Mouse (Mus musculus) limb, embryonic 13.5 days (tissue): ENCODE measurements around the gene Crat. TPM values are rescaled to one million over a fixed set of nuclear protein-coding genes. Genes with fewer than 3 reads are reported as not detected.

Experiments
- ATAC-seq: fragments of 200-750 bp; cut with Nextera tagmentation; 2 replicates; pipeline ENCODE4 v1.8.0; 2017; ENCODE audit warnings: low read depth, moderate number of reproducible peaks, moderate TSS enrichment; ENCODE audit not compliant: low FRiP score
- H3K27ac ChIP-seq: fragments of 300-500 bp; sonication (generic); 2 replicates; pipeline ENCODE4 v1.5.1; 2015; ENCODE audit warnings: inconsistent platforms, mild to moderate bottlenecking, moderate library complexity
- H3K27me3 ChIP-seq: fragments of 300-500 bp; sonication (generic); 2 replicates; pipeline ENCODE4 v1.6.1; 2015; ENCODE audit warnings: mild to moderate bottlenecking, inconsistent platforms
- H3K36me3 ChIP-seq: fragments of 300-500 bp; sonication (generic); 2 replicates; pipeline ENCODE4 v1.6.1; 2015; ENCODE audit warnings: inconsistent platforms, mild to moderate bottlenecking, moderate library complexity
- H3K4me1 ChIP-seq: fragments of 300-500 bp; sonication (generic); 2 replicates; pipeline ENCODE4 v1.6.1; 2015; ENCODE audit warnings: inconsistent platforms
- H3K4me2 ChIP-seq: fragments of 300-500 bp; sonication (generic); replicated peaks from 2 replicates; pipeline ENCODE4 v1.6.1; 2015; ENCODE audit warnings: inconsistent platforms, mild to moderate bottlenecking, moderate library complexity
- H3K4me3 ChIP-seq: fragments of 300-500 bp; sonication (generic); 2 replicates; pipeline ENCODE4 v1.5.1; 2015; ENCODE audit warnings: moderate library complexity, mild to moderate bottlenecking, inconsistent platforms
- H3K9ac ChIP-seq: fragments of 300-500 bp; sonication (generic); 2 replicates; pipeline ENCODE4 v1.6.1; 2015; ENCODE audit warnings: mild to moderate bottlenecking, inconsistent platforms
- H3K9me3 ChIP-seq: fragments of 300-500 bp; sonication (generic); 2 replicates; pipeline ENCODE4 v1.6.1; 2016; ENCODE audit warnings: inconsistent platforms
- WGBS: fragments of 180-500 bp; shearing (Covaris S2); methylation state at CpG from one replicate; pipeline ENCODE4 v1.1.7; 2015; 5-methylcytosine and 5-hydroxymethylcytosine counted together
- polyA plus RNA-seq: library from polyadenylated mRNA; unstranded; fragments of >200 nt; fragmentation: Nextera tagmentation; extraction: Ambion mirVana; gene quantifications from 2 replicates; pipeline ENCODE4 v1.2.1, GENCODE M21; 2015

Crat gene
- polyA plus RNA-seq, 1 experiment from 2014 or later, result 31.1 TPM

- H3K9me3 ChIP-seq, result no peaks in the 10 kb centered on the region
- H3K36me3 ChIP-seq, result peaks cover 98% of the 10 kb centered on the region
- H3K4me3 ChIP-seq, result no peak overlapping the region
- H3K27ac ChIP-seq, result no peak overlapping the region
- no peaks in the 10 kb centered on the region for H3K4me1 ChIP-seq
- no peak overlapping the region for H3K9ac ChIP-seq
- ATAC-seq, result no peak
- WGBS, result 89% methylated on average over 10 of the region's 10 CpGs
- no peaks in the 10 kb centered on the region for H3K27me3 ChIP-seq
- H3K4me2 ChIP-seq, result no peak overlapping the region
Observed at GRCm38 (mm10) chr2:30380564-30381376, 34.8 kb downstream of the Crat start.

GRCm38 (mm10) chr2:30379307-30379706 is 36.3 kb downstream of the Crat start:
- WGBS, result 91% methylated on average over 7 of the region's 7 CpGs
- no peaks in the 10 kb centered on the region for H3K4me1 ChIP-seq
- no peaks in the 10 kb centered on the region for H3K27me3 ChIP-seq
- no peak overlapping the region for H3K27ac ChIP-seq
- no peak overlapping the region for H3K9ac ChIP-seq
- H3K4me2 ChIP-seq, result no peak overlapping the region
- H3K4me3 ChIP-seq, result no peak overlapping the region
- peaks cover 91% of the 10 kb centered on the region for H3K36me3 ChIP-seq
- H3K9me3 ChIP-seq, result no peaks in the 10 kb centered on the region
- ATAC-seq, result no peak

- Histone ChIP-seq H3K27ac (no peak overlapping the region), H3K4me3 (no peak overlapping the region), H3K9ac (no peak overlapping the region), H3K4me1 (no peaks in the 10 kb centered on the region), H3K4me2 (no peak overlapping the region), H3K36me3 (peaks cover 91% of the 10 kb centered on the region), H3K27me3 (no peaks in the 10 kb centered on the region), H3K9me3 (no peaks in the 10 kb centered on the region)
- ATAC-seq, result no peak
- WGBS, result 80% methylated on average over 5 of the region's 5 CpGs
Observed at GRCm38 (mm10) chr2:30377721-30378120, 37.9 kb downstream of the Crat start.

- 91% methylated on average over 10 of the region's 10 CpGs for WGBS
- Histone ChIP-seq H3K4me1 (no peaks in the 10 kb centered on the region), H3K4me3 (no peak overlapping the region), H3K36me3 (peaks cover 91% of the 10 kb centered on the region), H3K27me3 (no peaks in the 10 kb centered on the region), H3K9ac (no peak overlapping the region), H3K27ac (no peak overlapping the region), H3K9me3 (no peaks in the 10 kb centered on the region), H3K4me2 (no peak overlapping the region)
- ATAC-seq, result no peak
Observed at GRCm38 (mm10) chr2:30375893-30376292, 39.7 kb downstream of the Crat start.

GRCm38 (mm10) chr2:30372726-30373125 is 42.9 kb downstream of the Crat start:
- H3K4me2 ChIP-seq, result no peak overlapping the region
- H3K4me1 ChIP-seq, result no peaks in the 10 kb centered on the region
- peaks cover 92% of the 10 kb centered on the region for H3K36me3 ChIP-seq
- H3K27me3 ChIP-seq, result no peaks in the 10 kb centered on the region
- no peak for ATAC-seq
- 96% methylated on average over 5 of the region's 5 CpGs for WGBS
- H3K4me3 ChIP-seq, result no peak overlapping the region
- no peaks in the 10 kb centered on the region for H3K9me3 ChIP-seq
- H3K27ac ChIP-seq, result no peak overlapping the region
- no peak overlapping the region for H3K9ac ChIP-seq

GRCm38 (mm10) chr2:30371544-30371943 is 44.1 kb downstream of the Crat start:
- Histone ChIP-seq H3K4me3 (no peak overlapping the region), H3K4me2 (no peak overlapping the region), H3K4me1 (no peaks in the 10 kb centered on the region), H3K27ac (no peak overlapping the region), H3K27me3 (no peaks in the 10 kb centered on the region), H3K36me3 (peaks cover 89% of the 10 kb centered on the region), H3K9me3 (no peaks in the 10 kb centered on the region), H3K9ac (no peak overlapping the region)
- WGBS, result 92% methylated on average over 8 of the region's 8 CpGs
- no peak for ATAC-seq

GRCm38 (mm10) chr2:30366203-30366602 is 49.4 kb downstream of the Crat start:
- H3K36me3 ChIP-seq, result peaks cover 43% of the 10 kb centered on the region
- H3K9ac ChIP-seq, result no peak overlapping the region
- WGBS, result 76% methylated on average over 5 of the region's 5 CpGs
- peaks cover 14% of the 10 kb centered on the region for H3K4me1 ChIP-seq
- H3K4me2 ChIP-seq, result no peak overlapping the region
- H3K4me3 ChIP-seq, result no peak overlapping the region
- no peaks in the 10 kb centered on the region for H3K27me3 ChIP-seq
- H3K27ac ChIP-seq, result no peak overlapping the region
- ATAC-seq, result no peak
- no peaks in the 10 kb centered on the region for H3K9me3 ChIP-seq

- no peak for ATAC-seq
- Histone ChIP-seq H3K4me3 (peak overlapping the region; percentile 97), H3K9me3 (no peaks in the 10 kb centered on the region), H3K27ac (no peak overlapping the region), H3K27me3 (no peaks in the 10 kb centered on the region), H3K9ac (peak overlapping the region; percentile 92), H3K36me3 (peaks cover 36% of the 10 kb centered on the region), H3K4me1 (peaks cover 14% of the 10 kb centered on the region), H3K4me2 (peak overlapping the region; percentile 98)
- WGBS, result 89% methylated on average over 2 of the region's 2 CpGs
Observed at GRCm38 (mm10) chr2:30365281-30366069, 50.1 kb downstream of the Crat start.

- Histone ChIP-seq H3K4me3 (peak within 1 kb of the TSS; percentile 97), H3K9me3 (no peaks in the 10 kb centered on the region), H3K4me1 (peaks cover 14% of the 10 kb centered on the region), H3K27me3 (no peaks in the 10 kb centered on the region), H3K9ac (peak within 1 kb of the TSS; percentile 92), H3K27ac (peak within 1 kb of the TSS; percentile 52; the same call in 1 of the 2 replicates), H3K36me3 (peaks cover 22% of the 10 kb centered on the region), H3K4me2 (peak within 1 kb of the TSS; percentile 98)
- peak; percentile 99 for ATAC-seq
- under 1% methylated on average over 54 of the region's 54 CpGs for WGBS
Observed at GRCm38 (mm10) chr2:30363773-30364650, 51.6 kb downstream of the Crat start, which contains the start of gene Miga2. Miga2 (plus strand) TSS chr2:30364233.

- H3K27me3 ChIP-seq, result no peaks in the 10 kb centered on the region
- H3K9me3 ChIP-seq, result no peaks in the 10 kb centered on the region
- no peak overlapping the region for H3K9ac ChIP-seq
- no peak overlapping the region for H3K27ac ChIP-seq
- H3K36me3 ChIP-seq, result peaks cover 11% of the 10 kb centered on the region
- no peak for ATAC-seq
- no peak overlapping the region for H3K4me2 ChIP-seq
- 74% methylated on average over 5 of the region's 5 CpGs for WGBS
- H3K4me3 ChIP-seq, result no peak overlapping the region
- peaks cover 23% of the 10 kb centered on the region for H3K4me1 ChIP-seq
Observed at GRCm38 (mm10) chr2:30362865-30363264, 52.7 kb downstream of the Crat start.

- peaks cover 35% of the 10 kb centered on the region for H3K4me1 ChIP-seq
- no peak overlapping the region for H3K27ac ChIP-seq
- H3K4me2 ChIP-seq, result no peak overlapping the region
- no peaks in the 10 kb centered on the region for H3K27me3 ChIP-seq
- H3K4me3 ChIP-seq, result no peak overlapping the region
- no peak overlapping the region for H3K9ac ChIP-seq
- no peaks in the 10 kb centered on the region for H3K36me3 ChIP-seq
- H3K9me3 ChIP-seq, result no peaks in the 10 kb centered on the region
- no peak for ATAC-seq
- 70% methylated on average over 10 of the region's 10 CpGs for WGBS
Observed at GRCm38 (mm10) chr2:30360626-30361025, 55.0 kb downstream of the Crat start.
